Mouse (Mus musculus): ENCODE data around the gene Rgl2.

- TF ChIP-seq MYOD1 (IDR thresholded peaks at IDR 0.05; ENCODE audit: control insufficient read depth in 1 of 3, insufficient read length in 2 of 3, low read depth in 2 of 3) (no peak), POLR2A (IDR thresholded peaks at IDR 0.05; ENCODE audit: insufficient read length, low read depth) (no peak), USF1 (IDR thresholded peaks at IDR 0.05; ENCODE audit: low read depth) (no peak), POLR2AphosphoS2 (IDR thresholded peaks at IDR 0.05; ENCODE audit: insufficient read length, low read depth) (no peak), MAX (IDR thresholded peaks at IDR 0.05; ENCODE audit: low read depth) (no peak), E2F4 (IDR thresholded peaks at IDR 0.05; ENCODE audit: insufficient read depth) (no peak), MYOG (IDR thresholded peaks at IDR 0.05; ENCODE audit: control insufficient read depth in 1 of 3, insufficient read depth in 1 of 3, insufficient read length in 2 of 3, low read depth in 2 of 3) (no peak), TCF12 (IDR thresholded peaks at IDR 0.05; ENCODE audit: insufficient read depth, poor library complexity, severe bottlenecking) (no peak), SRF (IDR thresholded peaks at IDR 0.05; ENCODE audit: control insufficient read depth, insufficient read length, low read depth) (no peak), TCF3 (IDR thresholded peaks at IDR 0.05; ENCODE audit: insufficient read length, low read depth) (no peak)
Measured at GRCm38 (mm10) chr17:33958451-33958850, 29.1 kb downstream of the Rgl2 start.

Data from myocyte (in vitro differentiated cells).